Mouse (Mus musculus) forebrain, postnatal 0 days (tissue): ENCODE results near the gene Fzd4. TPM values are rescaled to one million over a fixed set of nuclear protein-coding genes. Genes with fewer than 3 reads are reported as not detected.

Experiments used
- ATAC-seq: fragments of 200-750 bp; cut with Nextera tagmentation; 2 replicates; pipeline ENCODE4 v1.8.0; 2017; ENCODE audit warnings: mild to moderate bottlenecking, moderate library complexity
- DNase-seq: peaks from one replicate; pipeline ENCODE4 v3.0.0-alpha.2; 2015
- H3K27ac ChIP-seq: fragments of 300-500 bp; sonication (generic); 2 replicates; pipeline ENCODE4 v1.5.1; 2014; ENCODE audit warnings: low read depth, mild to moderate bottlenecking, antibody characterized with exemption, low read length, moderate library complexity, mixed read lengths
- H3K27me3 ChIP-seq: fragments of 300-500 bp; sonication (generic); 2 replicates; pipeline ENCODE4 v1.6.1; 2014; ENCODE audit warnings: mild to moderate bottlenecking, low read length, mixed read lengths; ENCODE audit not compliant: insufficient read depth
- H3K36me3 ChIP-seq: fragments of 300-500 bp; sonication (generic); 2 replicates; pipeline ENCODE4 v1.6.1; 2014; ENCODE audit warnings: mild to moderate bottlenecking, moderate library complexity; ENCODE audit not compliant: insufficient read depth
- H3K4me1 ChIP-seq: fragments of 300-500 bp; sonication (generic); 2 replicates; pipeline ENCODE4 v1.6.1; 2014; ENCODE audit warnings: antibody characterized with exemption; ENCODE audit not compliant: insufficient read depth
- H3K4me2 ChIP-seq: fragments of 300-500 bp; sonication (generic); 2 replicates; pipeline ENCODE4 v1.6.1; 2014; ENCODE audit warnings: low read depth, mild to moderate bottlenecking, moderate library complexity
- H3K4me3 ChIP-seq: fragments of 300-500 bp; sonication (generic); 2 replicates; pipeline ENCODE4 v1.5.1; 2014; ENCODE audit warnings: low read depth, low read length, mixed read lengths
- H3K9ac ChIP-seq: fragments of 300-500 bp; sonication (generic); 2 replicates; pipeline ENCODE4 v1.6.1; 2014; ENCODE audit warnings: mild to moderate bottlenecking
- H3K9me3 ChIP-seq: fragments of 300-500 bp; sonication (generic); 2 replicates; pipeline ENCODE4 v1.6.1; 2016; ENCODE audit warnings: low read length
- CTCF ChIP-seq: sonication (generic); IDR thresholded peaks from 2 replicates; pipeline ENCODE4 v1.5.1; 2016; ENCODE audit warnings: antibody characterized with exemption, control low read depth, low read depth
- WGBS: fragments of 180-500 bp; shearing (Covaris S2); extraction: QIAGEN DNeasy Blood & Tissue Kit; methylation state at CpG from one replicate; pipeline ENCODE4 v1.1.7; 2014; 5-methylcytosine and 5-hydroxymethylcytosine counted together
- polyA plus RNA-seq: library from polyadenylated mRNA; unstranded; fragments of >200 nt; fragmentation: Nextera tagmentation; extraction: Ambion mirVana; gene quantifications from 2 replicates; pipeline ENCODE4 v1.2.1, GENCODE M21; 2015
- total RNA-seq: library from RNA; depleted of rRNA; stranded (reverse); fragments of >200 nt; gene quantifications from 2 replicates; pipeline ENCODE4 v1.2.3, GENCODE M21; 2014

The Fzd4 gene
- total and polyA plus RNA-seq, 2 experiments from 2014 or later = 1.5 to 3.8 TPM

- no peak overlapping the region for H3K4me2 ChIP-seq
- no peaks in the 10 kb centered on the region for H3K9me3 ChIP-seq
- DNase-seq = no peak
- no peak for ATAC-seq
- no peak overlapping the region for H3K4me3 ChIP-seq
- WGBS = 32% methylated on average over 11 of the region's 11 CpGs
- no peak for TF ChIP-seq CTCF
- H3K36me3 ChIP-seq = no peaks in the 10 kb centered on the region
- no peaks in the 10 kb centered on the region; the same call in 1 of the 2 replicates for H3K27me3 ChIP-seq
- H3K4me1 ChIP-seq = no peaks in the 10 kb centered on the region
- H3K9ac ChIP-seq = no peak overlapping the region
- H3K27ac ChIP-seq = no peak overlapping the region
These were observed 2.9 kb upstream of the Fzd4 start for GRCm38 (mm10) chr7:89401136-89401858.

- Histone ChIP-seq H3K4me2 (no peak overlapping the region), H3K4me1 (no peaks in the 10 kb centered on the region), H3K27me3 (no peaks in the 10 kb centered on the region; the same call in 1 of the 2 replicates), H3K9ac (no peak overlapping the region), H3K27ac (no peak overlapping the region), H3K4me3 (no peak overlapping the region), H3K9me3 (no peaks in the 10 kb centered on the region), H3K36me3 (no peaks in the 10 kb centered on the region)
- no peak for TF ChIP-seq CTCF
- 77% methylated on average over 3 of the region's 3 CpGs for WGBS
- ATAC-seq (no peak), DNase-seq (no peak)
These were observed 2.2 kb upstream of the Fzd4 start for GRCm38 (mm10) chr7:89401936-89402335.

- 6% methylated on average over 52 of the region's 52 CpGs for WGBS
- H3K4me3 ChIP-seq = peak overlapping the region; percentile 75
- ATAC-seq (peak; percentile 79), DNase-seq (peak; percentile 69)
- H3K27me3 ChIP-seq = no peaks in the 10 kb centered on the region; the same call in 1 of the 2 replicates
- no peaks in the 10 kb centered on the region for H3K4me1 ChIP-seq
- peak overlapping the region; percentile 78 for H3K27ac ChIP-seq
- no peaks in the 10 kb centered on the region for H3K36me3 ChIP-seq
- peak overlapping the region; percentile 98 for H3K4me2 ChIP-seq
- no peak for TF ChIP-seq CTCF
- H3K9ac ChIP-seq = peak overlapping the region; percentile 75
- H3K9me3 ChIP-seq = no peaks in the 10 kb centered on the region
These were observed 842 bp upstream of the Fzd4 start for GRCm38 (mm10) chr7:89403053-89403972.

- Histone ChIP-seq H3K27me3 (no peaks in the 10 kb centered on the region; the same call in 1 of the 2 replicates), H3K4me3 (peak overlapping the region; percentile 75), H3K9ac (peak overlapping the region; percentile 75), H3K4me2 (peak overlapping the region; percentile 98), H3K9me3 (no peaks in the 10 kb centered on the region), H3K27ac (peak overlapping the region; percentile 78; the same call in 1 of the 2 replicates), H3K36me3 (no peaks in the 10 kb centered on the region), H3K4me1 (no peaks in the 10 kb centered on the region)
- no peak for TF ChIP-seq CTCF
- WGBS = 1% methylated on average over 35 of the region's 35 CpGs
- ATAC-seq = no peak
- peak; percentile 41 for DNase-seq
These were observed 732 bp downstream of the Fzd4 start for GRCm38 (mm10) chr7:89404734-89405440.

GRCm38 (mm10) chr7:89406011-89406410, 1.9 kb downstream of the Fzd4 start:
- Histone ChIP-seq H3K4me2 (no peak overlapping the region; the same call in 1 of the 2 replicates), H3K9me3 (no peaks in the 10 kb centered on the region), H3K4me3 (no peak overlapping the region), H3K27ac (no peak overlapping the region), H3K27me3 (no peaks in the 10 kb centered on the region; the same call in 1 of the 2 replicates), H3K9ac (no peak overlapping the region), H3K36me3 (no peaks in the 10 kb centered on the region), H3K4me1 (no peaks in the 10 kb centered on the region)
- 36% methylated on average over 1 of the region's 1 CpGs for WGBS
- DNase-seq = no peak
- ATAC-seq = no peak
- no peak for TF ChIP-seq CTCF

- no peak overlapping the region for H3K9ac ChIP-seq
- 94% methylated on average over 24 of the region's 24 CpGs for WGBS
- H3K4me3 ChIP-seq = no peak overlapping the region
- no peak overlapping the region for H3K27ac ChIP-seq
- no peaks in the 10 kb centered on the region for H3K9me3 ChIP-seq
- no peak for TF ChIP-seq CTCF
- H3K36me3 ChIP-seq = no peaks in the 10 kb centered on the region
- H3K4me1 ChIP-seq = no peaks in the 10 kb centered on the region
- H3K27me3 ChIP-seq = no peaks in the 10 kb centered on the region; the same call in 1 of the 2 replicates
- no peak for DNase-seq
- no peak overlapping the region for H3K4me2 ChIP-seq
- ATAC-seq = no peak
These were observed 3.1 kb downstream of the Fzd4 start for GRCm38 (mm10) chr7:89407006-89407940.
